Mouse (Mus musculus) hematopoietic stem cell, adult 5-6 weeks (primary cell): Measurements from ENCODE around the gene Upf1. TPM values are rescaled to one million over a fixed set of nuclear protein-coding genes. Genes with fewer than 3 reads are reported as not detected.

Source experiments
- ATAC-seq, 2 experiments: fragments of 125-278 bp in 1 of 2; replicated peaks in 1 of 2; 2 replicates each; pipeline ENCODE4 v1.8.0; 2016 to 2017; ENCODE audit warnings: inconsistent platforms in 2 of 2, mild to moderate bottlenecking in 2 of 2, moderate number of reproducible peaks in 2 of 2, low read depth in 1 of 2, moderate TSS enrichment in 1 of 2; ENCODE audit not compliant: low FRiP score in 2 of 2, poor library complexity in 2 of 2, severe bottlenecking in 2 of 2, insufficient read depth in 1 of 2, low TSS enrichment in 1 of 2
- total RNA-seq: library from RNA; stranded (forward); fragments of 172-1452, 232-1000 nt; gene quantifications from 2 replicates; pipeline ENCODE4 v1.2.3, GENCODE M21; 2017

Gene Upf1
- total RNA-seq, 1 experiment from 2014 or later, result 34.1 TPM

GRCm38 (mm10) chr8:70332878-70333202 lies 20.2 kb downstream of the Upf1 start:
- ATAC-seq, result no peak

- ATAC-seq, result no peak
These were observed 20.8 kb downstream of the Upf1 start for GRCm38 (mm10) chr8:70332070-70332877.

GRCm38 (mm10) chr8:70331526-70331925 lies 21.6 kb downstream of the Upf1 start:
- ATAC-seq, result no peak

GRCm38 (mm10) chr8:70330741-70331364 lies 22.2 kb downstream of the Upf1 start:
- ATAC-seq, result no peak

GRCm38 (mm10) chr8:70329835-70330740 lies 23.0 kb downstream of the Upf1 start:
- ATAC-seq, result no peak

- no peak for ATAC-seq
These were observed 23.8 kb downstream of the Upf1 start, which contains the start of gene Gdf1 for GRCm38 (mm10) chr8:70329124-70329834. TSS of gene Gdf1 (plus strand) at chr8:70329817.

GRCm38 (mm10) chr8:70327512-70327911 lies 25.6 kb downstream of the Upf1 start:
- ATAC-seq, result no peak

GRCm38 (mm10) chr8:70323716-70324115 lies 29.4 kb downstream of the Upf1 start:
- no peak for ATAC-seq

GRCm38 (mm10) chr8:70317872-70318271 lies 35.2 kb downstream of the Upf1 start:
- ATAC-seq, result no peak

- peak; percentile 17 to 22; a peak in 1 of 4 replicates for ATAC-seq
These were observed 36.3 kb downstream of the Upf1 start for GRCm38 (mm10) chr8:70316511-70317504.

GRCm38 (mm10) chr8:70315624-70316510 lies 37.2 kb downstream of the Upf1 start, which contains the start of gene Cers1:
TSS of gene Cers1 (plus strand) at chr8:70315775.
- ATAC-seq, result peak; percentile 19 to 23; a peak in 1 of 4 replicates

GRCm38 (mm10) chr8:70313399-70313798 lies 39.7 kb downstream of the Upf1 start:
- no peak for ATAC-seq

- ATAC-seq, result 0 out of 4 replicates have a peak, but pooled peaks of 1 of the 2 experiments have one; percentile 45
These were observed 43.8 kb downstream of the Upf1 start for GRCm38 (mm10) chr8:70309311-70309710.

GRCm38 (mm10) chr8:70302901-70303300 lies 50.2 kb downstream of the Upf1 start:
- ATAC-seq, result no peak

GRCm38 (mm10) chr8:70302358-70302890 lies 50.7 kb downstream of the Upf1 start, which contains the start of the genes Ddx49 and Cope:
TSS of gene Ddx49 (minus strand) at chr8:70302489.
TSS of gene Cope (plus strand) at chr8:70302518.
- peak; percentile 87 to 93 for ATAC-seq
